Mouse (Mus musculus) right cerebral cortex, postnatal 10 days (tissue): ENCODE data around the gene Ropn1l.

Experiments used
- DNase-seq, 2 experiments: peaks; one replicate each; pipeline ENCODE4 v3.0.0; 2021; ENCODE audit warnings: low spot score in 2 of 2

Ropn1l gene

GRCm38 (mm10) chr15:31447121-31447520 is 6.4 kb downstream of the Ropn1l start:
- DNase-seq, result peak; percentile 65

GRCm38 (mm10) chr15:31442698-31443097 is 10.8 kb downstream of the Ropn1l start:
- DNase-seq, result no peak

GRCm38 (mm10) chr15:31441996-31442395 is 11.5 kb downstream of the Ropn1l start:
- DNase-seq, result no peak

GRCm38 (mm10) chr15:31436811-31437210 is 16.7 kb downstream of the Ropn1l start:
- no peak for DNase-seq

- no peak for DNase-seq
Measured at GRCm38 (mm10) chr15:31436083-31436482, 17.5 kb downstream of the Ropn1l start.

- no peak for DNase-seq
Measured at GRCm38 (mm10) chr15:31433768-31434167, 19.8 kb downstream of the Ropn1l start.

- DNase-seq, result no peak
Measured at GRCm38 (mm10) chr15:31431847-31432246, 21.7 kb downstream of the Ropn1l start.

- no peak for DNase-seq
Measured at GRCm38 (mm10) chr15:31430014-31430413, 23.5 kb downstream of the Ropn1l start.

- no peak for DNase-seq
Measured at GRCm38 (mm10) chr15:31429429-31429828, 24.1 kb downstream of the Ropn1l start.

GRCm38 (mm10) chr15:31428571-31428970 is 25.0 kb downstream of the Ropn1l start:
- DNase-seq, result peak; percentile 71 to 83

- DNase-seq, result no peak
Measured at GRCm38 (mm10) chr15:31427390-31427789, 26.1 kb downstream of the Ropn1l start.

- DNase-seq, result peak in 1 of 2 experiments; percentile 44
Measured at GRCm38 (mm10) chr15:31426066-31426706, 27.4 kb downstream of the Ropn1l start.

GRCm38 (mm10) chr15:31422649-31423369 is 30.7 kb downstream of the Ropn1l start:
- no peak for DNase-seq

GRCm38 (mm10) chr15:31419037-31419436 is 34.5 kb downstream of the Ropn1l start:
- DNase-seq, result no peak

- no peak for DNase-seq
Measured at GRCm38 (mm10) chr15:31418686-31419024, 34.9 kb downstream of the Ropn1l start.

- DNase-seq, result peak; percentile 70 to 73
Measured at GRCm38 (mm10) chr15:31417796-31418685, 35.5 kb downstream of the Ropn1l start.

- no peak for DNase-seq
Measured at GRCm38 (mm10) chr15:31417409-31417795, 36.1 kb downstream of the Ropn1l start.

GRCm38 (mm10) chr15:31415181-31415580 is 38.4 kb downstream of the Ropn1l start:
- no peak for DNase-seq

GRCm38 (mm10) chr15:31414179-31414898 is 39.2 kb downstream of the Ropn1l start:
- no peak for DNase-seq

GRCm38 (mm10) chr15:31413662-31414061 is 39.9 kb downstream of the Ropn1l start:
- DNase-seq, result no peak

- no peak for DNase-seq
Measured at GRCm38 (mm10) chr15:31412933-31413332, 40.6 kb downstream of the Ropn1l start.

GRCm38 (mm10) chr15:31412436-31412835 is 41.1 kb downstream of the Ropn1l start:
- no peak for DNase-seq
